Mouse (Mus musculus) spleen, adult 2 months (tissue): ENCODE measurements around the gene Sar1a.

Experiments used
- CTCF ChIP-seq: fragments of 200-500 bp; IDR thresholded peaks from 2 replicates; pipeline ENCODE4 v1.5.1; 2011; ENCODE audit warnings: mild to moderate bottlenecking, inconsistent platforms; ENCODE audit not compliant: insufficient read depth, insufficient read length, insufficient replicate concordance; ENCODE audit errors: extremely low read depth
- POLR2A ChIP-seq: fragments of 200-500 bp; IDR thresholded peaks from 2 replicates; pipeline ENCODE4 v1.6.1; 2011; ENCODE audit warnings: low read depth, low read length, inconsistent platforms

DNA sequence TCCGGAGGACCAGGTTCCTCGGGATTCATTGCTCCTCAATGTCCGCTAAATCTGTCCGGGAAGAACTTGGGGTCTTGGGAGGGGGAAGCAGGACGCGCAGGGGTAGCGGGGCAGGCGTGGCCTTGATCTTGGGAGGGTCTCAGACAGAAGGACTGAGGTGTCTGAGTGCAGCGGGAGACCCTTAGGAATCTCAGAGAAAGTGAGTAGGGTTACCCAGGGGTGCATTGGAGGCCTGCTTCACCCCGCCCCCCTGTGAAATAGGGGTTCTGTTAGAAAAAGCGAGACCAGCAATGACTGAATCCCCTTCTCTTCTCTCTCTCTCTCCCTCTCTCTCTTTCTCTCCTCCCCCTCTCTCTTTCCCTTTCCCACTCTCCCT, 35.4 kb downstream of the Sar1a start:
- TF ChIP-seq CTCF, result no peak
- TF ChIP-seq POLR2A, result no peak
